Mouse (Mus musculus) lung, postnatal 25 days (tissue): ENCODE results near the gene Bace1.

Experiments used
- DNase-seq: peaks from one replicate; pipeline ENCODE4 v3.0.0; 2022; ENCODE audit warnings: low spot score

The Bace1 gene

GRCm38 (mm10) chr9:45905811-45906237, 67.4 kb downstream of the Bace1 start:
- no peak for DNase-seq

- peak; percentile 94 for DNase-seq
Observed at GRCm38 (mm10) chr9:45906355-45907077, 68.1 kb downstream of the Bace1 start, which contains the start of the genes Pcsk7 and Rnf214. Gene Pcsk7 (plus strand): TSS chr9:45906497. Gene Rnf214 (minus strand): TSS chr9:45906911.

- DNase-seq, result no peak
Observed at GRCm38 (mm10) chr9:45907078-45907428, 68.7 kb downstream of the Bace1 start.

- DNase-seq, result no peak
Observed at GRCm38 (mm10) chr9:45910995-45911394, 72.6 kb downstream of the Bace1 start.

- DNase-seq, result no peak
Observed at GRCm38 (mm10) chr9:45911673-45912072, 73.3 kb downstream of the Bace1 start.
